Mouse (Mus musculus): ENCODE data around the gene Rapgefl1. TPM values are rescaled to one million over a fixed set of nuclear protein-coding genes. Genes with fewer than 3 reads are reported as not detected.

Gene Rapgefl1
- polyA plus RNA-seq, 2 experiments = 8.9 to 31.4 TPM

- H3K4me1 ChIP-seq (ENCODE audit: control insufficient read depth, insufficient read depth, low read length) = peaks cover 29% of the 10 kb centered on the region
- no peak for DNase-seq (ENCODE audit: low spot score)
Observed at GRCm38 (mm10) chr11:98789219-98789807, 47.3 kb upstream of the Rapgefl1 start.

DNA sequence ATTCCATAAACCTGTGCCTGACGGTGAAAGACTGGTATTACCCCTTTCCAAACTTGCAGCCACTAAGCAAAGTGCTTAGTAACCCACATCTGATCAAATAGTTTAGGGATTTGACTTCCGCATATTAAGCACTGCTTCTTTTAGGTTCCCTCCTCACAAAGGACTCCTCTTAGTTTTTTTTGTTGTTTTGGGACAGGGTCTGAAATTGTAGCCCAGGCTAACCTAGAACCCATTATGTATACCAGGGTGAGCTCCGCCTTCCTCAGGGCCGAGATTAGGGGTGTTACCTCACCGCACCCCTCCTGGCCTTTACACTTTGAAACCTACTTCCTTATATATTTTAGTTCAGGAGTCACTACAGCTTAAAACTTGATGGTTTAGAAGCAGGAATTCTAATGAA lies 46.8 kb upstream of the Rapgefl1 start:
- H3K27me3 ChIP-seq (ENCODE audit: control insufficient read depth, insufficient read depth, low read length) = no peaks in the 10 kb centered on the region
- no peak overlapping the region for H3K27ac ChIP-seq (replicated peaks; ENCODE audit: low read depth, low read length)
- H3K4me2 ChIP-seq (replicated peaks; ENCODE audit: low read depth, low read length, severe bottlenecking) = peak overlapping the region; percentile 89
- peaks cover 26% of the 10 kb centered on the region for H3K4me1 ChIP-seq (ENCODE audit: control insufficient read depth, insufficient read depth, low read length)
- no peak for DNase-seq (ENCODE audit: low spot score)
- peak overlapping the region; percentile 44 for H3K4me3 ChIP-seq (replicated peaks; ENCODE audit: low read length)
- no peaks in the 10 kb centered on the region for H3K9me3 ChIP-seq (ENCODE audit: control insufficient read depth, low read length)
- 31% methylated on average over 5 of the region's 5 CpGs for WGBS
- H3K9ac ChIP-seq (ENCODE audit: low read depth, low read length, severe bottlenecking) = peak overlapping the region; percentile 57; the same call in 1 of the 2 replicates
- no peak for TF ChIP-seq POLR2A (IDR thresholded peaks at IDR 0.05; ENCODE audit: borderline replicate concordance, extremely low read depth, insufficient read depth, insufficient read length)
- no peak for ATAC-seq (ENCODE audit: low FRiP score, low read depth)
- no peaks in the 10 kb centered on the region for H3K36me3 ChIP-seq (ENCODE audit: control insufficient read depth, insufficient read depth, low read length)

More at GRCm38 (mm10) chr11:98789219-98789807, 47.3 kb upstream of the Rapgefl1 start:
- Histone ChIP-seq H3K4me3 (replicated peaks; ENCODE audit: low read length) (peak overlapping the region; percentile 44), H3K9ac (ENCODE audit: low read depth, low read length, severe bottlenecking) (peak overlapping the region; percentile 57), H3K36me3 (ENCODE audit: control insufficient read depth, insufficient read depth, low read length) (no peaks in the 10 kb centered on the region), H3K27ac (replicated peaks; ENCODE audit: low read depth, low read length) (peak overlapping the region; percentile 58), H3K27me3 (ENCODE audit: control insufficient read depth, insufficient read depth, low read length) (no peaks in the 10 kb centered on the region), H3K9me3 (ENCODE audit: control insufficient read depth, low read length) (no peaks in the 10 kb centered on the region), H3K4me2 (replicated peaks; ENCODE audit: low read depth, low read length, severe bottlenecking) (peak overlapping the region; percentile 89)
- 1% methylated on average over 25 of the region's 25 CpGs for WGBS
- no peak for TF ChIP-seq POLR2A (IDR thresholded peaks at IDR 0.05; ENCODE audit: borderline replicate concordance, extremely low read depth, insufficient read depth, insufficient read length)
- no peak; the same call in 1 of the 2 replicates for ATAC-seq (ENCODE audit: low FRiP score, low read depth)

DNA sequence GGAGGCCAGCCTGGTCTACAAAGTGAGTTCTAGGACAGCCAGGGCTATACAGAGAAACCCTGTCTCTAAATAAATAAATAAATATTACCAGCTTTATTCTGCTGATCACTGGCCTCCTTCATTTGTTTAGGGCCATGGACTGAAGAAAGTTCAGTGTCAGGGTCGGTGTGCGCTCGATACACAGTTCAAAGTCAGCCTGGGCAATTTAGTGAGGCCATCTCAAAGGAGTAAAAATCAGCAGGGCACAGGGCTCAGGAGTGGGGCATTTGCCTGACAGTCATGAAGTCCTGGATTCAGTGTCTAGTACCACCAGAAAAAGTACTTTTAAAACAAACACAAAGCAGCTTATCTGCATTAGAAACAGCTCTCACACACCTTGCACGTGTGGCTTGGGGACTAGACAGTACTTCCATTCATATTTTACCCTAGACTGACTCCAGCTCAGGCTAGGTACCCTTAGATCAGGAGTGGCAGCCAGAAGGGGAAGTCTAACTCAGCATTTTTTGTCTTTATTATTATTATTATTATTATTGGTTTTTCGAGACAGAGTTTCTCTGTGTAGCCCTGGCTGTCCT lies 45.9 kb upstream of the Rapgefl1 start:
- no peak for DNase-seq (ENCODE audit: low spot score)
- ATAC-seq (ENCODE audit: low FRiP score, low read depth) = no peak
- Histone ChIP-seq H3K36me3 (ENCODE audit: control insufficient read depth, insufficient read depth, low read length) (no peaks in the 10 kb centered on the region), H3K27me3 (ENCODE audit: control insufficient read depth, insufficient read depth, low read length) (no peaks in the 10 kb centered on the region), H3K9ac (ENCODE audit: low read depth, low read length, severe bottlenecking) (no peak overlapping the region), H3K4me2 (replicated peaks; ENCODE audit: low read depth, low read length, severe bottlenecking) (no peak overlapping the region), H3K4me3 (replicated peaks; ENCODE audit: low read length) (no peak overlapping the region), H3K27ac (replicated peaks; ENCODE audit: low read depth, low read length) (no peak overlapping the region), H3K4me1 (ENCODE audit: control insufficient read depth, insufficient read depth, low read length) (peaks cover 19% of the 10 kb centered on the region), H3K9me3 (ENCODE audit: control insufficient read depth, low read length) (no peaks in the 10 kb centered on the region)
- no peak for TF ChIP-seq POLR2A (IDR thresholded peaks at IDR 0.05; ENCODE audit: borderline replicate concordance, extremely low read depth, insufficient read depth, insufficient read length)
- 87% methylated on average over 5 of the region's 5 CpGs for WGBS

GRCm38 (mm10) chr11:98791448-98791847 lies 45.1 kb upstream of the Rapgefl1 start:
- WGBS = 69% methylated on average over 1 of the region's 1 CpGs
- no peak for ATAC-seq (ENCODE audit: low FRiP score, low read depth)
- H3K4me3 ChIP-seq (replicated peaks; ENCODE audit: low read length) = no peak overlapping the region
- H3K36me3 ChIP-seq (ENCODE audit: control insufficient read depth, insufficient read depth, low read length) = no peaks in the 10 kb centered on the region
- no peak overlapping the region for H3K4me2 ChIP-seq (replicated peaks; ENCODE audit: low read depth, low read length, severe bottlenecking)
- no peak for DNase-seq (ENCODE audit: low spot score)
- H3K9ac ChIP-seq (ENCODE audit: low read depth, low read length, severe bottlenecking) = no peak overlapping the region
- no peaks in the 10 kb centered on the region for H3K27me3 ChIP-seq (ENCODE audit: control insufficient read depth, insufficient read depth, low read length)
- TF ChIP-seq POLR2A (IDR thresholded peaks at IDR 0.05; ENCODE audit: borderline replicate concordance, extremely low read depth, insufficient read depth, insufficient read length) = no peak
- no peaks in the 10 kb centered on the region for H3K9me3 ChIP-seq (ENCODE audit: control insufficient read depth, low read length)
- no peak overlapping the region for H3K27ac ChIP-seq (replicated peaks; ENCODE audit: low read depth, low read length)
- peaks cover 12% of the 10 kb centered on the region for H3K4me1 ChIP-seq (ENCODE audit: control insufficient read depth, insufficient read depth, low read length)

GRCm38 (mm10) chr11:98792081-98792480 lies 44.5 kb upstream of the Rapgefl1 start:
- 28% methylated on average over 4 of the region's 4 CpGs for WGBS
- ATAC-seq (ENCODE audit: low FRiP score, low read depth) (no peak), DNase-seq (ENCODE audit: low spot score) (no peak)
- no peaks in the 10 kb centered on the region for H3K36me3 ChIP-seq (ENCODE audit: control insufficient read depth, insufficient read depth, low read length)
- H3K27me3 ChIP-seq (ENCODE audit: control insufficient read depth, insufficient read depth, low read length) = no peaks in the 10 kb centered on the region
- no peak overlapping the region for H3K9ac ChIP-seq (ENCODE audit: low read depth, low read length, severe bottlenecking)
- no peaks in the 10 kb centered on the region for H3K9me3 ChIP-seq (ENCODE audit: control insufficient read depth, low read length)
- no peak overlapping the region for H3K4me3 ChIP-seq (replicated peaks; ENCODE audit: low read length)
- TF ChIP-seq POLR2A (IDR thresholded peaks at IDR 0.05; ENCODE audit: borderline replicate concordance, extremely low read depth, insufficient read depth, insufficient read length) = no peak
- H3K4me1 ChIP-seq (ENCODE audit: control insufficient read depth, insufficient read depth, low read length) = peaks cover 9% of the 10 kb centered on the region
- H3K4me2 ChIP-seq (replicated peaks; ENCODE audit: low read depth, low read length, severe bottlenecking) = no peak overlapping the region
- no peak overlapping the region for H3K27ac ChIP-seq (replicated peaks; ENCODE audit: low read depth, low read length)
